Mouse (Mus musculus) spleen, adult 2 months (tissue): ENCODE measurements around the gene Lef1.

Source experiments
- CTCF ChIP-seq: fragments of 200-500 bp; IDR thresholded peaks from 2 replicates; pipeline ENCODE4 v1.5.1; 2011; ENCODE audit warnings: mild to moderate bottlenecking, inconsistent platforms; ENCODE audit not compliant: insufficient read depth, insufficient read length, insufficient replicate concordance; ENCODE audit errors: extremely low read depth
- POLR2A ChIP-seq: fragments of 200-500 bp; IDR thresholded peaks from 2 replicates; pipeline ENCODE4 v1.6.1; 2011; ENCODE audit warnings: low read depth, low read length, inconsistent platforms

GRCm38 (mm10) chr3:131137119-131137781 is 27.0 kb downstream of the Lef1 start:
- TF ChIP-seq CTCF (no peak), POLR2A (no peak)
